Mouse (Mus musculus) kidney, postnatal 4 days (tissue): Measurements from ENCODE around the gene Sun5.

Experiments
- DNase-seq, 2 experiments: peaks; one replicate each; pipeline ENCODE4 v3.0.0; 2021; ENCODE audit warnings: mixed read lengths in 2 of 2

Sun5 gene

GRCm38 (mm10) chr2:153808146-153808545 lies 62.7 kb downstream of the Sun5 start:
- no peak for DNase-seq

GRCm38 (mm10) chr2:153807464-153807863 lies 63.4 kb downstream of the Sun5 start:
- DNase-seq: peak; percentile 78 to 81
